Mouse (Mus musculus): ENCODE measurements around the gene Cux2. TPM values are rescaled to one million over a fixed set of nuclear protein-coding genes. Genes with fewer than 3 reads are reported as not detected.

Cux2 gene
- total and polyA plus RNA-seq, 3 experiments: 0.17 TPM; not detected in 2

DNA sequence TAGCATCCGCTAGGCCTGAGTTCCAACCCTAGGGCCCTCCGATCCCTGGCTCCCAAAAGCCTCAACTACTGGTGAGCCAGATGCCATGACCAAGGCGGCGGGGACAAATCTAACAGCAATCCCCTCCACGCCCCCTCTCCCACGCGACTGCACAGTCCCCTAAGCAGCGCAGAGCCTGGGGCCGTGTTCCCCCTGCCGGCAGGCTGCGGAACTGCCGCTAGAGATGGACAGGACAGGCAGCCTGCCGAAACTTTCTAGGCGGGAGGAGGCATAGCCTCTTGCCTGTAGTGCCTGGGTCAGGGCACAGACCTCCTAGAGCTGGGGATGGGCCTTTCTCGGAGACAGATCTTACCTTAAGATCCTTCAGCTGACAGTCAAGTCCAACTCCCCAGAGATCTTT is 41.2 kb upstream of the Cux2 start:
- no peak overlapping the region for H3K27ac ChIP-seq (ENCODE audit: insufficient read depth, low read depth)
- in situ Hi-C loops (cut with MboI; ENCODE audit: low pct_ligation_motif_present, low pct_unique_long_range_greater_than_20kb, low sequenced_read_pairs): loop anchor here (5.0 kb wide), 1 partner anchor 219 kb away; no protein-coding TSS in a partner anchor
- DNase-seq (ENCODE audit: extremely low read depth): peak; percentile 51
- H3K27me3 ChIP-seq (replicated peaks): peaks cover 70% of the 10 kb centered on the region
- dilution Hi-C loops (cut with MboI; ENCODE audit: extremely low pct_ligation_motif_present, extremely low pct_unique_long_range_greater_than_20kb, low sequenced_read_pairs): no loop called here
- no peaks in the 10 kb centered on the region for H3K36me3 ChIP-seq (replicated peaks in 1 of 2; ENCODE audit: control insufficient read depth in 1 of 2, insufficient read depth in 1 of 2, low read length in 1 of 2)
- H3K79me2 ChIP-seq (replicated peaks; ENCODE audit: control insufficient read depth, extremely low read depth, insufficient read depth, poor library complexity, severe bottlenecking): no peaks in the 10 kb centered on the region
- no peak overlapping the region for H3K4me2 ChIP-seq (ENCODE audit: insufficient read depth, low read depth, poor library complexity, severe bottlenecking)
- H3K4me3 ChIP-seq (replicated peaks in 1 of 3; ENCODE audit: low read depth in 2 of 3, low read length in 2 of 3, poor library complexity in 1 of 3): no peak overlapping the region
- no peaks in the 10 kb centered on the region; a peak in 1 of 4 replicates for H3K4me1 ChIP-seq (ENCODE audit: control insufficient read depth in 1 of 2, insufficient read depth in 2 of 2)
- H3K9ac ChIP-seq (ENCODE audit: insufficient read depth, low read depth): no peak overlapping the region
- TF ChIP-seq CTCF (conservative IDR thresholded peaks at IDR 0.05 in 1 of 2, IDR thresholded peaks at IDR 0.05 in 1 of 2; ENCODE audit: low read depth in 2 of 2, low read length in 2 of 2): peak; percentile 56 to 80
- no peak for TF ChIP-seq MAFK (IDR thresholded peaks at IDR 0.05; ENCODE audit: insufficient replicate concordance, low read length)
- no peak for TF ChIP-seq HCFC1 (IDR thresholded peaks at IDR 0.05; ENCODE audit: low read depth, low read length)
- TF ChIP-seq MAZ (IDR thresholded peaks at IDR 0.05; ENCODE audit: low read depth, low read length): no peak
- TF ChIP-seq ZNF384 (IDR thresholded peaks at IDR 0.05; ENCODE audit: low read depth, low read length): no peak
- peak; percentile 58 for TF ChIP-seq SMC3 (IDR thresholded peaks at IDR 0.05; ENCODE audit: low read depth, low read length)
- no peak for TF ChIP-seq JUN (IDR thresholded peaks at IDR 0.05; ENCODE audit: insufficient read depth, low read depth, low read length)
- TF ChIP-seq USF2 (conservative IDR thresholded peaks at IDR 0.05; ENCODE audit: low read depth, low read length): no peak
- peak; percentile 38 for TF ChIP-seq RAD21 (IDR thresholded peaks at IDR 0.05; ENCODE audit: low read depth, low read length)
- TF ChIP-seq SIN3A (IDR thresholded peaks at IDR 0.05; ENCODE audit: low read length): no peak
- TF ChIP-seq MYC (IDR thresholded peaks at IDR 0.05; ENCODE audit: low read depth, low read length): no peak
- no peak for TF ChIP-seq KAT2A (IDR thresholded peaks at IDR 0.05; ENCODE audit: insufficient replicate concordance, low read length)
- H3K9me3 ChIP-seq (replicated peaks; ENCODE audit: low read length): peaks cover 23% of the 10 kb centered on the region

GRCm38 (mm10) chr5:122089664-122090063 is 39.8 kb upstream of the Cux2 start:
- TF ChIP-seq JUND (conservative IDR thresholded peaks at IDR 0.05; ENCODE audit: low read depth, low read length): no peak
- TF ChIP-seq ZKSCAN1 (IDR thresholded peaks at IDR 0.05; ENCODE audit: borderline replicate concordance, low read depth, low read length): no peak
- TF ChIP-seq ZNF384 (IDR thresholded peaks at IDR 0.05; ENCODE audit: low read depth, low read length): no peak
- no peak for TF ChIP-seq ZMIZ1 (IDR thresholded peaks at IDR 0.05; ENCODE audit: low read depth, low read length)
- no peak for TF ChIP-seq ZC3H11A (IDR thresholded peaks at IDR 0.05; ENCODE audit: low read depth, low read length)
- no peak for TF ChIP-seq E2F4 (IDR thresholded peaks at IDR 0.05; ENCODE audit: insufficient replicate concordance, low read depth, low read length)
- TF ChIP-seq TBP (conservative IDR thresholded peaks at IDR 0.05; ENCODE audit: low read depth, low read length): no peak
- TF ChIP-seq SMC3 (IDR thresholded peaks at IDR 0.05; ENCODE audit: low read depth, low read length): no peak
- no peak for TF ChIP-seq KAT2A (IDR thresholded peaks at IDR 0.05; ENCODE audit: insufficient replicate concordance, low read length)
- TF ChIP-seq UBTF (IDR thresholded peaks at IDR 0.05; ENCODE audit: low read depth, low read length): no peak
- no peak for TF ChIP-seq NRF1 (IDR thresholded peaks at IDR 0.05; ENCODE audit: low read depth, low read length)
- no peak for TF ChIP-seq MYC (IDR thresholded peaks at IDR 0.05; ENCODE audit: low read depth, low read length)
- TF ChIP-seq MAFK (IDR thresholded peaks at IDR 0.05; ENCODE audit: insufficient replicate concordance, low read length): no peak
- no peak for TF ChIP-seq IRF4 (IDR thresholded peaks at IDR 0.05; ENCODE audit: low read depth, low read length)
- no peak for TF ChIP-seq EP300 (IDR thresholded peaks at IDR 0.05; ENCODE audit: low read length)
- no peak for TF ChIP-seq MEF2A (IDR thresholded peaks at IDR 0.05; ENCODE audit: borderline replicate concordance, low read depth, low read length)
- no peak for TF ChIP-seq USF2 (conservative IDR thresholded peaks at IDR 0.05; ENCODE audit: low read depth, low read length)

More at GRCm38 (mm10) chr5:122089664-122090063, 39.8 kb upstream of the Cux2 start:
- in situ Hi-C loops (cut with MboI; ENCODE audit: low pct_ligation_motif_present, low pct_unique_long_range_greater_than_20kb, low sequenced_read_pairs) (loop anchor here (5.0 kb wide), 2 partner anchors 142 to 217 kb away; no protein-coding TSS in a partner anchor), dilution Hi-C loops (cut with MboI; ENCODE audit: extremely low pct_ligation_motif_present, extremely low pct_unique_long_range_greater_than_20kb, low sequenced_read_pairs) (no loop called here)
- no peak overlapping the region for H3K9ac ChIP-seq (ENCODE audit: insufficient read depth, low read depth)
- no peaks in the 10 kb centered on the region for H3K79me2 ChIP-seq (replicated peaks; ENCODE audit: control insufficient read depth, extremely low read depth, insufficient read depth, poor library complexity, severe bottlenecking)
- peaks cover 2 to 6% of the 10 kb centered on the region in 2 experiments; a peak in 2 of 4 replicates for H3K4me1 ChIP-seq (ENCODE audit: control insufficient read depth in 1 of 2, insufficient read depth in 2 of 2)
- no peaks in the 10 kb centered on the region for H3K36me3 ChIP-seq (replicated peaks in 1 of 2; ENCODE audit: control insufficient read depth in 1 of 2, insufficient read depth in 1 of 2, low read length in 1 of 2)
- no peak for DNase-seq (ENCODE audit: extremely low read depth)
- no peak overlapping the region for H3K27ac ChIP-seq (ENCODE audit: insufficient read depth, low read depth)
- H3K27me3 ChIP-seq (replicated peaks): peaks cover 66% of the 10 kb centered on the region
- no peak overlapping the region for H3K4me3 ChIP-seq (replicated peaks in 1 of 3; ENCODE audit: low read depth in 2 of 3, low read length in 2 of 3, poor library complexity in 1 of 3)
- peaks cover 17% of the 10 kb centered on the region for H3K9me3 ChIP-seq (replicated peaks; ENCODE audit: low read length)
- no peak overlapping the region for H3K4me2 ChIP-seq (ENCODE audit: insufficient read depth, low read depth, poor library complexity, severe bottlenecking)
